Mouse (Mus musculus) retina, postnatal 1 day (tissue): ENCODE results near the gene Sucla2.
A peak's percentile ranks its signal among the peaks of the same experiment; 100 is the strongest.
"Not testable (repeated sequence)": the region's sequence is repeated elsewhere in the genome, so short reads cannot be mapped to it uniquely, and the experiment has no call there.

Experiments used
- DNase-seq: peaks from one replicate; pipeline ENCODE4 v3.0.0-alpha.2; 2012

Sucla2 gene

GRCm38 (mm10) chr14:73524136-73524535, 983 bp upstream of the Sucla2 start:
- no peak for DNase-seq

- not testable (repeated sequence) for DNase-seq
Observed at GRCm38 (mm10) chr14:73528661-73529060, 3.5 kb downstream of the Sucla2 start.

- no peak for DNase-seq
Observed at GRCm38 (mm10) chr14:73533755-73534465, 8.8 kb downstream of the Sucla2 start.

DNA sequence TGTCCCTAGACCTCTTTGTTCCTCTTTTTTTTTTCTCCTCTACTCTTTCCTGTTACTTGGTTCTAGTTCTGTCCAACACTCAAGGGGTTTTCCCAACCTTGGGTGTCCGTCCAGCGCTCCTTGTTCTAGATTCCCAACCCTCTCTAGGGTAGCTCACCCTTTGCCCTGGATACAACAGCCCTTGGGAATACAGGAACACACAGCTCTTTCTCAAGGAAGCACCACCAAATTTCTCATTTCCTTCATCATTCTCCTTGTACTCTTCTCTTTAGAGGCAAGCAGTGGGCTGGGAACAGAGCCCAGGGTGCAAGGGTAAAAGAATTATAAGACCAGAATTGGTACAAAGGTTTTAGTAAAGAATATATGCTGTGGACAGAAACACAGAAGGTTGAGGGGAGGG, 10.5 kb downstream of the Sucla2 start:
- no peak for DNase-seq

DNA sequence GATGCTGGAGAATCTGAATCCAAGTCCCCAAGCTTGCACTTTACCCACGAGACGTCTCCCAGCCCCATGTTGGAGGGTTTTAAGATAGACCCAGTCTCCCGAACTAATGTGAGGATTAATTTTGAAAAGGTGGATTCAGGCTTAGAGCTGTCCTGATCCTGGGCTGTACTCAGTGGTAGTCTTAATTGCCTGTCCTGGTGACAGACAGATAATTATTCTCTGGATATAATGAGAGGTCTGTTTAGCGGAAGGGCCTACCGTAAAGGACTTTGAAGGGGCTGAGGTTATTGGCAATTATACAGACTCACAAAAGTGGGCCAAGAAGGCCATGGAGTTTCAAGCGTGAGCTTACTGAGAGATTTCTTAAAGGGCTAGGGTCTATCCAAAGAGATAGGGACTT, 18.7 kb downstream of the Sucla2 start:
- DNase-seq = peak; percentile 72

DNA sequence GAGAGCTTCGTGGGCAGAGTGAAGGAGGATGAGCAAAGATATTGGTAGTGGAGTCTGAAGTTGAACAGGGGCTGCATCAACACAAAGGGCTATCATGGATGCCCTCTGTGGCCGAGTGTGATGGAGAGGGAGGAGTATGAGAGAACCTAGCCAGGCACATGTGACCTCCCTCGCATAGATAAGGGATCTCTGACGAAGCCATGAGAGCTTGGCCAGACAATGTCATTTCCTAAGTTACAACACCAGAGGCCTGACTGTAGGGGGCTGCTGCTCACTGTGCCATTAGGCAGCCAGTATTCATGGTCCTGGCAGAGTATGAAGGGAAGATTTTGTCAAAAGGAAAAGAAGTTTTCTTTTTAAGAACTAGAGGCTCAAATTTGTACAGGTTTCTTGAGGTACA, 21.9 kb downstream of the Sucla2 start:
- no peak for DNase-seq

GRCm38 (mm10) chr14:73548051-73548450, 22.9 kb downstream of the Sucla2 start, which contains the start of gene Nudt15:
Nudt15 (minus strand) TSS chr14:73548242.
- DNase-seq = no peak

GRCm38 (mm10) chr14:73550291-73550690, 25.2 kb downstream of the Sucla2 start:
- DNase-seq = no peak

GRCm38 (mm10) chr14:73550732-73551131, 25.6 kb downstream of the Sucla2 start:
- DNase-seq = no peak

DNA sequence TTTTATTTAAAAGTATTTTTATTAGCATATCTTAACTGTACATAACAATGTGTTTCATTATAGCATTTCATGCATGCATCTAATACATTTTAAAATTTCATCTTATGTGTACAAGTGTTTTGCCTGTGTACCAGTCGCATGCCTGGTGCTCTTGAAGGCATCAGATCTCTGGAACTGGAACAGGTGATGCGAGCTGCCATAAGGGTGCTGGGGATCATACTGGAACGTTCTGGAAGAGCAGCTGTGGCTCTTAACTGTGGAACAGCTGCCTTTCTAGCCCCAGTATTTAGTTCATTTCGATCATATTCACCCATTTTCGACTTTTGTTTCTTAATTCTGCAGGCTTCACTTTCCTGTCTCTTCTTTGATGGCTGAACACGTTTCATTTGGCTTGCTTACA, 26.0 kb downstream of the Sucla2 start:
- no peak for DNase-seq

- peak; percentile 95 for DNase-seq
Observed at GRCm38 (mm10) chr14:73552341-73553121, 27.4 kb downstream of the Sucla2 start.

- DNase-seq = no peak
Observed at GRCm38 (mm10) chr14:73553122-73553696, 28.1 kb downstream of the Sucla2 start.

GRCm38 (mm10) chr14:73569831-73570230, 44.7 kb downstream of the Sucla2 start:
- DNase-seq = not testable (repeated sequence)

DNA sequence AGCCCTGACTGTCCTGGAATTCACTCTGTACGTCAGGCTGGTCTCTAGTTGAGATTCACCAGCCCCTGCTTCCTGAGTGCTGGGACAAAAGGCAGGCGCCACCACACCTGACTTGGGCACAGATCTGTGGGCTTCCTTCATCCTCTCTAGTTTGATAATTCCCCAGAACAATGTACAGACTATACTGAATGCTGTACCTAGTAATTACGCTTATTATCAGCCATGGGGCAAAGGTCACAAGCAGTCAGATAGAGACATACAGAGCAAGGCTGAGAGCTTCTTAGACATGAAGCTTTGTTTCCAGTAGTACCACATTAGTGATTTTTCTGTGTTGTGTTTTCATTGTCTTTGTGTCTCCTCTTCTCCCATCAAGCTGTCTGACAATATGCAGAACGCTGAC, 46.0 kb downstream of the Sucla2 start:
- no peak for DNase-seq

DNA sequence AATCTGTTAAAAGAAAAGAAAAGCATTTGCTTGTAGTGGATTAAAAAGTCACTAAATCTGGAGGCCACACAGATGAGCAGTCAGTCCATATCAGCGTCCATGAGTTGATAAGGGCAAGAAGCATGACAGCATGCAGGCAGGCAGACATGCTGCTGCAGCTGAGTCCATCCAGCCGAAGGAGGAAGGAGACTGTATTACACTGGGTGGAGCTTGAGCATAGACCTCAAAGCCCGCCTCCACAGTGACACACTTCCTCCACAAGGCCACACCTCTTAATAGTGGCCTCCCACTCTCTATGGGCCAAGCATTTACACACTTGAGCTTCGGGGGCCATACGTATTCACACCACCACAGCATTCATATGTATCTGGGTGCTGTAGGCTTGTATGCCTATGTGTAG, 48.9 kb downstream of the Sucla2 start:
- peak; percentile 18 for DNase-seq

GRCm38 (mm10) chr14:73576336-73576735, 51.2 kb downstream of the Sucla2 start:
- no peak for DNase-seq

- no peak for DNase-seq
Observed at GRCm38 (mm10) chr14:73588080-73588479, 63.0 kb downstream of the Sucla2 start.

GRCm38 (mm10) chr14:73592166-73592565, 67.0 kb downstream of the Sucla2 start:
- no peak for DNase-seq

- no peak for DNase-seq
Observed at GRCm38 (mm10) chr14:73599720-73600119, 74.6 kb downstream of the Sucla2 start.

DNA sequence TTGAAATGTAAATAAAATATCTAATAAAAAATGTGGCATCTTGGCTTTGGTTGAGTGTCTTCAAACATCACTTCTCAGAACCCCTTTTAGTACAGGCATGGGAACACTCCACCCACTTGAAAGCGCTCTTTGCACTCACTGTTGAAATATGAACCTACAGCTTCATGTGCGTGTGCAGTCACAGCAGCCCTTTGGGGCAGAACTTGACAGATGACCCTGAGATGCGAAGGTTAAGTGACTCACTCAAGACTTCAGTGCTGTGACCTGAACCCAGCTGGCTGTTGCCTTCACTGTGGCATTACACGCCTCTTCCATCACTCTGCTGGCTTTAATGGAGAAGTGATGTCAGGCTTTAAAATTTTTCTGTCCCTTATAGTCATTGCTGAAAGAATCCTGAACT, 82.6 kb downstream of the Sucla2 start:
- no peak for DNase-seq

DNA sequence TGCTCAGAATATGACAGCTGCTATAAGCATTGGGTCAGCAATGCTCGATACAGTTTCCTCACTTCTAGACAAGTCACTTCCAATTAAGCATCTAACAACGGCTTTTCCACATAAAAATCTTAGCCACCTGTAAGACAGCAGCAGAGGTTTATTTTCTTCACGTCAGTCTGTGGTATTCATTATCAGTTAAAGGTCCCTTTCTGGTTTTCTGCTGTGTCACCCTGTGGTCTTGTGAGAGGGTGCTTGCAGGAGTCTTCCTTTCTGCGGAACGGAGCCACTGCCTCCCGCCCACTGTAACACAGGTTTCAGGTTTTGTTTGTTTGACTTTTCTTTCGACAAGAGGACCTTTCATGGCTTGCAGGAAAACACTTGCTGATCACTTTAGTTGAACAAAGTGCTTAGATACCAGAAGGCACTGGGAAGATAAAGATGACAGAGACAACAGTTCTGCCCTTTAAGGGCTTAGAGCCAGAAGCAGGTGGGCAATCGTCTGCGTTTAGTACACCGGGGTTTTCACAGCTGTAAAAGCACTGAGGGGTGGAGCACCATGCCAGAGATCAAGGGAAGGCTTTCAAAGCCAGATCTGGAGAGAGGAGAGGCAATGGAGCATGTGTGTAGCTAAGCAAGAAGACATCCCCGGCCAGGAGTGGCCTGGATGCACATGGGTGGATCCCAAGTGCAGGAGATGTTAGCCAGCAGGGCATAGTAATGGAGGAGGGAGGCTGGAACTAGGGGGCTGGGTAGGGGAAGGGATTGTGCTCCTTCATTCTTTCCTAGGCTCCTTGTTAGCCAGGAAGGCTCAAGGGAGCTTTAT, 83.8 kb downstream of the Sucla2 start:
- no peak for DNase-seq

DNA sequence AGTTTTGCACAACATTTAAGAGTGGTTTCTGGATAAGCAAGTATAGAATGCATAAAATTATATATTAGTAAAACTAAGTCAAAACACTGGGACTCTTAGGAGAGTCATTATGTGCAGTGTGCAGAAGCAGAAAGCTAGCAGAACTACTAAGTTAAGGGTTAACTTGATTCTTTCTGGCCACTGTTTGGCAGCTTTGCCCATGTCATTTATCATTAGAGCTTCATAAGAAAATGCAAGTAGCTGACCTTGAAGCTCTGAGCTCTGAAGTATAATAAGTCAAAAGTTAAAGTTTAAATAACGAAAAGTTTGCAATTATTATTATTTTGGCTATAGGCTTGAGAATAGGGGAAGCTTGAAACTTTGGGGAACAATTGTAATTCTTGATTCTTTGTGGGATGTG, 89.8 kb downstream of the Sucla2 start:
- DNase-seq = not testable (repeated sequence)

GRCm38 (mm10) chr14:73620880-73621279, 95.8 kb downstream of the Sucla2 start:
- DNase-seq = no peak
